Mouse (Mus musculus): ENCODE results near the gene B2m. TPM values are rescaled to one million over a fixed set of nuclear protein-coding genes. Genes with fewer than 3 reads are reported as not detected.

The B2m gene
- 2,807 TPM for polyA plus RNA-seq (2014; fragmentation: Illumina TruSeq; extraction: RNeasy Lipid Tissue Mini Kit (QIAGEN cat#74804))

DNA sequence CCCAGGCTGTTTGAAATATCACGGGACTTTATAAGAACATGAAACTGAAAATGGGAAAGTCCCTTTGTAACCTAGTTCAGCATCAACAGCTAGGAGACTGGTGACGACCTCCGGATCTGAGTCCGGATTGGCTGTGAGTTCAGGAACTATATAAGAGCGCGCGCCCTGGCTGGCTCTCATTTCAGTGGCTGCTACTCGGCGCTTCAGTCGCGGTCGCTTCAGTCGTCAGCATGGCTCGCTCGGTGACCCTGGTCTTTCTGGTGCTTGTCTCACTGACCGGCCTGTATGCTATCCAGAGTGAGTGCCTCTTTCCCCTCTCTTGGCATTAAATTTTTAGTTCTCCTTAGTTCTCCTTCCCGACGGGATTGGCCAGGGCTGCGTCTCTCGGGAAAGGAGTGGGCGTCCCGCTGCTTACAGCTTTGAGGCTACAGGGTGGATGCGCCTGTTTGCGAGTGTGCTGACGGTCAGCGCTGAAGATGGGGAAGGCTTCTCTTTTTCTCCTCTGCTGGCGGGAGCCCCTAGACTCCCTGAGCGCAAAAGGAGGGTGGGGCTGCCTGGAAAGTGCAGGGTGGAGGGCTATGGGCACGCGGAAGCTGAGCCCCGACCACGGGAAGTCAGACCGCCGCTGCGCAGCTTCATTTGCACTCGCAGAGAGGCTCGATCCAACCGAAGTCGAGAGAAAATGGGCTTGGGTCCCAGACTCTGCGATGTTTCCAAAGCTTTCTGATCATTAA lies at the start of gene B2m:
TSS of gene B2m (plus strand) at position 179 of the 734 bp plus-strand sequence.

DNA sequence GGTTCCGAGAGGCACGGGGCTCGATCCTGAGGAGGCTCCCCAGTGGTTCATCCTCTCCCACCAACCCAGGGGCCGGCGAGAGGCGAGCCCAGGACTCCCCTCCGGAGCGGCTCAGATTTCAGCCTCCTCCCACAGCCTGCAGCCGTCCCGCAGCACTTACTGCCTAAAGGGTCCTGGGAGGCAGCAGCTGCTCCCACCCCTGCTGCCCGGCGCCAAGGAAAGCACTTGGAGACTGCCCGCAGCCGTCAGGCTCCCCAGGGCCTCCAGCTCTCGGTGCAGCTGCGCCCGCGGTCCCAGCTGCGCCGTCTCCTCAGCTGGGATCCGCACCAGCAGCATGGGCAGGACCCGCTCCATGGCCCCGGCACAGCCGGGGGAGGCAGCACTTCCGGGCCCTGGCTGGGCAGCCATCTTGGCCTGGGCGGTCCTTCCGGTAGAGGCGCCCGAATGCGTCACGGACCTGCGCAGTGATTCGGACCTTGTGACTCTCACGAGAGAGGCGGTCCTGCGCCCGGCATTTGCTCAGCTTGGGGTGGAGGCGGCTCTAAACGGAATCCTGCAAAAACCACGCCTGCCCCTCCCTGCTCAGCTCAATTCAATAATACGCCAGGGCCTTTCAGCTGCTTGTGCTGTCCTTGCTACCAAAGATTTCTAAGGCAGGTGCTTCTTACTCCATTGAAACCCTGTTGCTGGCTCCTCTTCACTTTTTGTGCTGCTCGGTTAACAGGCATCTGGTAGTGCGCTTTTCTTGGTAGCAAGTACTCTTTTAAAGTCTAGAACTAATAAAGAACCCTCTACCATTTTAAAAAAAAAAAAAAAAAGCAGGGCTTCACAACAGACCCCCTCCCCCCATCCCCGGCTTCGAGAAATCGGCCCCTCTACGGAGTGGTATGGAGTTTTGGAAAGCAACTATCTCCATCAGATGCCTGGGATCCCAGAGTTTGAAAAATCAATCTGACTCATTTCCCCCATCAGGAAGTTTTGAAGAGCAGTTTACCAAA lies 29.2 kb upstream of the B2m start, which contains the start of gene Spg11:
TSS of gene Spg11 (minus strand) at position 426 of the 998 bp plus-strand sequence.

DNA sequence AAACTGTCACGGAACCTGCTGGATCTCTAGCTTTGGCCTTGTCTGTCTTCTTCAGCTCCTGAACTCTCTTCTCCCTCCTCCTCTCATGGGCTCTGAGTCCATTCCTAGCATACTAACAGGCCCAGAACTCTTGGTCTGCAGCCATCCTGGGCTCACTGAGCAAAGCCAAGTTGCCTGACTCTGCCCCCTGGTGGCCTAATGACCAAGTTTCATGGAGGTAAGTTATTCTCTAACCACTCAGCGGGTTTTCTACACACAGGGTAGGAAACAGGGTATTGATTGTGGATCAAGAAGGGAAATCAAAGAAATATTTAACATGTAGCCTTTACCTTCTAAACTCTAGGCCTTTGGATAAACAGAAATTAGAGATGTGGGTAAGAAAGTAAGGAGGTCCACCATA lies 13.2 kb downstream of the B2m start, which contains the start of gene Trim69:
TSS of gene Trim69 (plus strand) at position 21 of the 400 bp plus-strand sequence.

DNA sequence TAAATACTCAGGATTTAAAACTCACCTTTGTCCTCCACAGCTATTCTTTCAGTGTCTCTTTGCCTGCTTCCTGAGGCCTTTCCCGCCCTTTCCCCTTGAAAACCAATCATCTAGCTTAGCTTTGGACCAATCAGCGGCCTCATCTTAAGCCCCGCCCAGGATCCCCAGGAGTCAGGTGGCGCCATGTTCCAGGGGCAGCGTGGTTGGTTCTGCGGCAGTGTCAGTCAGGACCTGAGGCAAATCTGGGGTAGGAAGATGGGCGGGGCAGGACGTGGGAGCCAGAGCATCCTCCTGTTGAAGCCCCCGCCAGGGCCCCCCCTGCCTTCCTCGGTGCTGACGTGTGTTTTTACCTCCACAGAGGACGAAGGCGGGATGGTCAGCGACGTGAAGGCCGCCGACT lies 38.6 kb downstream of the B2m start, which contains the start of the genes Patl2 and Terb2:
TSS of gene Patl2 (minus strand) at position 84 of the 400 bp plus-strand sequence.
TSS of gene Terb2 (plus strand) at position 167 of the 400 bp plus-strand sequence.

Other genes with a start within 250 kb of the B2m start
- 137 TPM for gene Ctdspl2, start 191.7 kb upstream of the B2m start, polyA plus RNA-seq (2014; fragmentation: Illumina TruSeq; extraction: RNeasy Lipid Tissue Mini Kit (QIAGEN cat#74804))
- gene Mageb3, start 191.6 kb upstream of the B2m start, polyA plus RNA-seq (2014; fragmentation: Illumina TruSeq; extraction: RNeasy Lipid Tissue Mini Kit (QIAGEN cat#74804)) = not detected
- 114 TPM for gene Eif3j1, start 119.1 kb upstream of the B2m start, polyA plus RNA-seq (2014; fragmentation: Illumina TruSeq; extraction: RNeasy Lipid Tissue Mini Kit (QIAGEN cat#74804))
- gene Spg11, start 29.3 kb upstream of the B2m start, polyA plus RNA-seq (2014; fragmentation: Illumina TruSeq; extraction: RNeasy Lipid Tissue Mini Kit (QIAGEN cat#74804)) = 10.4 TPM
- gene Trim69, start 13.0 kb downstream of the B2m start, polyA plus RNA-seq (2014; fragmentation: Illumina TruSeq; extraction: RNeasy Lipid Tissue Mini Kit (QIAGEN cat#74804)) = not detected
- gene Patl2, start 38.5 kb downstream of the B2m start, polyA plus RNA-seq (2014; fragmentation: Illumina TruSeq; extraction: RNeasy Lipid Tissue Mini Kit (QIAGEN cat#74804)) = 1.0 TPM
- gene Terb2, start 38.6 kb downstream of the B2m start, polyA plus RNA-seq (2014; fragmentation: Illumina TruSeq; extraction: RNeasy Lipid Tissue Mini Kit (QIAGEN cat#74804)) = not detected
- gene Sord, start 87.1 kb downstream of the B2m start, polyA plus RNA-seq (2014; fragmentation: Illumina TruSeq; extraction: RNeasy Lipid Tissue Mini Kit (QIAGEN cat#74804)) = 21.6 TPM
- gene Duox2, start 150.8 kb downstream of the B2m start, polyA plus RNA-seq (2014; fragmentation: Illumina TruSeq; extraction: RNeasy Lipid Tissue Mini Kit (QIAGEN cat#74804)) = 0.20 TPM
- not detected for gene Duoxa2, start 151.2 kb downstream of the B2m start, polyA plus RNA-seq (2014; fragmentation: Illumina TruSeq; extraction: RNeasy Lipid Tissue Mini Kit (QIAGEN cat#74804))
- gene Duoxa1, start 166.0 kb downstream of the B2m start, polyA plus RNA-seq (2014; fragmentation: Illumina TruSeq; extraction: RNeasy Lipid Tissue Mini Kit (QIAGEN cat#74804)) = not detected
- gene Duox1, start 168.0 kb downstream of the B2m start, polyA plus RNA-seq (2014; fragmentation: Illumina TruSeq; extraction: RNeasy Lipid Tissue Mini Kit (QIAGEN cat#74804)) = not detected
- gene Shf, start 221.5 kb downstream of the B2m start, polyA plus RNA-seq (2014; fragmentation: Illumina TruSeq; extraction: RNeasy Lipid Tissue Mini Kit (QIAGEN cat#74804)) = not detected